Mouse (Mus musculus) telencephalon, adult 2 months (tissue): ENCODE data around the gene Tirap.

ENCODE experiments used
- DNase-seq: peaks from one replicate; pipeline ENCODE4 v3.0.0-alpha.2; 2011; ENCODE audit warnings: low read depth, low spot score

Tirap gene

GRCm38 (mm10) chr9:35188700-35189099 is 11.4 kb downstream of the Tirap start:
- no peak for DNase-seq

GRCm38 (mm10) chr9:35187351-35187903 is 12.7 kb downstream of the Tirap start:
- DNase-seq: no peak

GRCm38 (mm10) chr9:35186430-35186829 is 13.7 kb downstream of the Tirap start:
- DNase-seq: no peak

GRCm38 (mm10) chr9:35183359-35183758 is 16.7 kb downstream of the Tirap start:
- DNase-seq: no peak

GRCm38 (mm10) chr9:35182832-35183231 is 17.3 kb downstream of the Tirap start:
- no peak for DNase-seq

- no peak for DNase-seq
Observed at GRCm38 (mm10) chr9:35176124-35176659, 23.9 kb downstream of the Tirap start.

GRCm38 (mm10) chr9:35175251-35176123 is 24.6 kb downstream of the Tirap start, which contains the start of gene Dcps:
TSS of gene Dcps (minus strand) at chr9:35176061.
- DNase-seq: peak; percentile 97

- DNase-seq: no peak
Observed at GRCm38 (mm10) chr9:35173331-35173730, 26.8 kb downstream of the Tirap start.

- no peak for DNase-seq
Observed at GRCm38 (mm10) chr9:35170071-35170470, 30.0 kb downstream of the Tirap start.

GRCm38 (mm10) chr9:35166798-35167635 is 33.1 kb downstream of the Tirap start:
- DNase-seq: peak; percentile 55

- DNase-seq: peak; percentile 24
Observed at GRCm38 (mm10) chr9:35166144-35166797, 33.8 kb downstream of the Tirap start.

GRCm38 (mm10) chr9:35164142-35164874 is 35.8 kb downstream of the Tirap start:
- no peak for DNase-seq

GRCm38 (mm10) chr9:35163011-35163690 is 36.9 kb downstream of the Tirap start:
- no peak for DNase-seq

GRCm38 (mm10) chr9:35161721-35162120 is 38.4 kb downstream of the Tirap start:
- DNase-seq: no peak

GRCm38 (mm10) chr9:35160662-35161061 is 39.4 kb downstream of the Tirap start:
- DNase-seq: no peak

- no peak for DNase-seq
Observed at GRCm38 (mm10) chr9:35158477-35158876, 41.6 kb downstream of the Tirap start.

GRCm38 (mm10) chr9:35156862-35157261 is 43.2 kb downstream of the Tirap start:
- no peak for DNase-seq

- peak; percentile 27 for DNase-seq
Observed at GRCm38 (mm10) chr9:35156002-35156710, 43.9 kb downstream of the Tirap start.

GRCm38 (mm10) chr9:35152923-35153322 is 47.2 kb downstream of the Tirap start:
- DNase-seq: no peak
